Mouse (Mus musculus) cerebellum, postnatal 10 days (tissue): ENCODE measurements around the gene A630095N17Rik.

Source experiments
- DNase-seq, 2 experiments: peaks; one replicate each; pipeline ENCODE4 v3.0.0; 2021; ENCODE audit warnings: mixed read lengths in 2 of 2

The A630095N17Rik gene

DNA sequence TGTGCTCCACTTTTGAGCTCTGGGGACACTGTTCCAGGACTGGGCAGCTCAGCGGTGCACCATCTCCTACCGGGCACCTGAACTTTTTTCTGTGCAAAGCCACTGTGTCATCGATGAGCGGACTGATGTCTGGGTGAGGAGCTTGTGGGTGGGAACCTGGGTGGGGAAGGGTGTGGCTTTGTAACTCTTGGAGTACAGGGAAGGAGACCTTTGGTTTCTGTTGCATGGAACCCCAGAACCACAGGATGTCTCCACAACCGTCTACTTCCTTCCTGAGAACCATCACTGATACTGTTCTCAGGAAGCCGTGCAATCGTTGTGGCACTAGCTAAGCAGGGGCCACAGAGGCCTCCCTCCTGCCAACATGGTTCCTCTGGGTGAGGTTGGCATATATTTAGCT is 18.8 kb downstream of the A630095N17Rik start:
- DNase-seq = no peak

DNA sequence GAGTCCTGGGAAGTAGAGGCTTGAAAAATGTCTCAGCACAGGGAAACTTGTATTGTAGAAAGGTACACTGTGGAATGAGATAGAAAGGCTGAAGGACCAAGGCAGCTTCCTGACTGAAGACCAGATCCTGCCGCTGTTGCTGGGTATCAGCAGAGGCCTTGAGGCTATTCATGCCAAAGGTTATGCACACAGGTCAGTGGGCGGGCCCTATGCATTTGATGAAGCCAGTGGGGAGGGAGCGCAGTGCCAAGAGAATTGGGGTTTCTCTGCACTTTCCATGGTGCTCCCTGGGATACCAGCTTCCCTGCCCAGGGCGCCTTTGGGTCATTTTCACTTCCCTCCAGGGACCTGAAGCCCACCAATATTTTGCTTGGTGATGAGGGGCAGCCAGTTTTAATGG is 19.4 kb downstream of the A630095N17Rik start:
- DNase-seq = peak in 1 of 2 experiments; percentile 23

DNA sequence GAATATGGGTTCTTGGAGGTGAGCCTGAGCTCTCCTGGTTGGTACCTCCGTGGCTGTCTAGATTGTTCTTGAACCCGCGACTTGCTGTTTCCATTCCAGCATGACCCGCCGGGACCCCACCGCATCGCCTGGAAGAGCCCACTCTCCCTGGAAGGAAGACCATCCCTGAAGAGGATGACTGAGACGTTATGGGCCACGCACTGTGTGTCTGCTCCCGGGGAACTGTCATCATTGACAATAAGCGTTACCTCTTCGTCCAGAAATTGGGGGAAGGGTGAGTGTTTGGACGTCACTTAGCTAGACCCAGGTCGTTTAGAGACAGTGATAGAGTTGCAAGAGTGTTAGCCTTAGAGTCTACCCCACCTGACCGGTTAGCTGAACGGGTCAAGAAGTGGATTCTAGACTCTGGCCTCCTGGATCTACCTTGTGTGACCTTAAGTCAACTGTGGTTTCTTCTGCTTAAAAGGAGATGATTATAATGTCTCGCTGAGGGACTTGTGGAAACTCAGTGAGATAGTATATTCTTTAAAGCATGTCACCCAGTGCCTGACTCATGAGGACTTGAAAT is 20.7 kb downstream of the A630095N17Rik start:
- DNase-seq = no peak

DNA sequence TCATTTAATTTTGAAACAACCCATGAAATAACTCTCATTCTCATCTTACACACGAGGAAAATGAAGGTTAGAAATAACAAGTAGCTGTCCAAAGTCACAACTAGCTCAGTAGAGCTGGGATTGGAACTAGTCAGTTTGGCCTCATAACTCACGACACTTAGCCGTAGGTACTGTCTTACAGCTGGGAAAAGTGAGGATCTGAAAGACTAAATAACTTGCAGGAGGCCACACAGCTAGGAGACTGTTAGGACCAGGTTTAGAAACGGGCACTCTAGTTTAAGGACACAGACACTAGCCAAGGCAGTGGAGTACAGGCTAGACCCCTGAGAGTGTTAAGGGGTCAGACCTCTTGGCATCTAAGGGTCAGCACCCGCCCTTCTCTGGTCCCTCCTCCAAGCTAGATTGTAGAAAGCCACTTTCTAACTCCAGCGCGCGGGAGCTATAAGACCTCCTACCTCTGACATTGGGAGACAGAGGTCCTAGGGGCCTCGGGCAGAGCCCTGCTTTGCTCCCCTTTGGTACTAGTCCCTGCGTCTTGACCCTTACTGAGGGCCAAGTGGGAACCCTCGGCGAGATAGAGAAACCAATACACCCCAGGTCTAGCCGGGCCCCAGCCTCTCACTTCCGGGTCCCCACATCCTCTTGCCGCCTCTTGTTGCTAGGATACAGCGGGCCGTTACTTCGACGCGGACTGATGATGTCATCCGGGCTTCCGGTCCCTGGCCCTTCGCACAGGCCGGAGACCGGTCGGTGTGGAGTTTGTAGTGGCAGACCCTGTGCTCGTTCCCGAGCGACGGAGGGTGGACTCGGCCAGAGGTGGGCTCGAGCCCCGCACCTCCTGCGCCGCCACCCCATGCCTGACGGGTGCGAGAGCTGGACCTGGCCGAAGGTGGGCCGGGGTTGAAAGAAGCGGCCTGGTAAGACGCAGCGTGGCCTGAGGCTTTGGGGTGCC is 21.5 kb downstream of the A630095N17Rik start, which contains the start of the genes Glb1l and Stk16:
Glb1l (minus strand) TSS at position 678 of the 952 bp plus-strand sequence.
Stk16 (plus strand) TSS at position 703 of the 952 bp plus-strand sequence.
- peak; percentile 98 to 99 for DNase-seq

DNA sequence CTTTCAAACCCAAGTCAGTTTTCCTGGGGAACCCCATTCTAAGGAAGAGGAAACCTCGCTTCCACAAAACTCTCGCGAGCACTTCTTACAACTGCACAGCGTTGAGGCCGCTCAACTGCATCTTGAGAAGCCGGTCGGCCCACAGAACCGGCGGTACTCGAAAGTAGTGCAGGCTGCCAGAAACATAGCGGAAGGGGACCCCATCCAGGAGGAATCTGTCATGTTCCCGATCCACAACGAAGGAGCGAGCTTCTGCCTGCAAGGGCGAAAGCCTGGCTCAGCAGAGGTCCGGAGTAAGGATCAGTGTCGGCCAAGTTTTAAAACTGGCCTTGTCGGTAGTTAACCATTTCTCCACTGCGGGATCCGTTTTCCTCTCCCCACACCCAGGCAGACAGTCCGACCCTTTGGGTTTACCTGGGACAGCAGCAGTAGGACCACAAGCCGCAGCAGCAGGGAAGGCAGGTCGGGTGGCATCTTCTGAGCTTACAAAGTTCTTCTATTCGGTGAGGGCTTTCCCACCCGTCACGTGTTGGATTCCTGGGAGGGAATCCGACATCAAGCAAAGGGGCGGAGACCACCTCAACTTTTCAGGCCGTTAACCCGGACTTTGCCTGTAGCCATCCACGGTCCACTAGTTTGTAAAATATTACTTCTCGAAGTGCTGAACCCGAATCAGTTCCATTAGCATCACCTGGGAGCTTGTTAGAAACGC is 22.8 kb downstream of the A630095N17Rik start:
- no peak for DNase-seq

DNA sequence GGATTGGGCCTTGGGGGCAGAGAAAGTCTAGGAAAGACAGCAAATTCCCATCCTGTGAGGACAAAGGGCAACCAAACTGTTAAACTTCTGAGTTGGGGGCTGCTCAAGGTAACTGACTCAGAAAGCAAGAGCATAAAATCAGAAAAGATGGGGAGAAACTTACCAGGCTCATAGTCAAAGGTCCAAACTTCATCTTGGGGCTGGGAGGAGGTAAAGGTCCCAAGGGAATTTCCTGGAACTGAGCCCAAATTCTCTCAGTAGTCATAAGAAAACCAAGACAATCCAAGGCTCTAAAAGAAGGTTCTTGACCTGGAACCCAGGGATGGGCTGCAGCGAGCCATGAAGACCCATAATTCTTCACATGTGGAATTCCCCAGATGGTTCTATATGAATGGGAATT is 30.7 kb downstream of the A630095N17Rik start:
- DNase-seq = no peak

DNA sequence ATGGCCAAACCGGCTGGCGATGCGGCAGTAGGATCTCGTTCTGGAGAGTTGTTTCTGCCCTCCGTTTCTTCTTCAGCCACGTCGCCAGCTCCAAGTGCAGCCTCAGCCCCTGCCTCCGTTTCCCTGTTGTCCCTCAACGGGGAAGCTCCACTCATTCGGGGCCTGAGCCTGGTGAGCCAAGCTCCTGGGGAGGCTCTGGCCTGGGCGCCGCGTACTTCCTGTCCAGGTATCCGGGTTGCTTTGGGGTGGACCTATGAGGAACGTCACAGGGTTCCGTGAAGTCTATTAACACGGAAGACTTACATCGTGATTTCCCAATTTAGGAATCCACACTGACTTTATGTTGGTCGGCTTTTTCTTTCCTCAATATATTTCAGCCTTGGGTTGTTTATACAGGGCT is 39.5 kb downstream of the A630095N17Rik start:
- peak in 1 of 2 experiments; percentile 50 for DNase-seq

DNA sequence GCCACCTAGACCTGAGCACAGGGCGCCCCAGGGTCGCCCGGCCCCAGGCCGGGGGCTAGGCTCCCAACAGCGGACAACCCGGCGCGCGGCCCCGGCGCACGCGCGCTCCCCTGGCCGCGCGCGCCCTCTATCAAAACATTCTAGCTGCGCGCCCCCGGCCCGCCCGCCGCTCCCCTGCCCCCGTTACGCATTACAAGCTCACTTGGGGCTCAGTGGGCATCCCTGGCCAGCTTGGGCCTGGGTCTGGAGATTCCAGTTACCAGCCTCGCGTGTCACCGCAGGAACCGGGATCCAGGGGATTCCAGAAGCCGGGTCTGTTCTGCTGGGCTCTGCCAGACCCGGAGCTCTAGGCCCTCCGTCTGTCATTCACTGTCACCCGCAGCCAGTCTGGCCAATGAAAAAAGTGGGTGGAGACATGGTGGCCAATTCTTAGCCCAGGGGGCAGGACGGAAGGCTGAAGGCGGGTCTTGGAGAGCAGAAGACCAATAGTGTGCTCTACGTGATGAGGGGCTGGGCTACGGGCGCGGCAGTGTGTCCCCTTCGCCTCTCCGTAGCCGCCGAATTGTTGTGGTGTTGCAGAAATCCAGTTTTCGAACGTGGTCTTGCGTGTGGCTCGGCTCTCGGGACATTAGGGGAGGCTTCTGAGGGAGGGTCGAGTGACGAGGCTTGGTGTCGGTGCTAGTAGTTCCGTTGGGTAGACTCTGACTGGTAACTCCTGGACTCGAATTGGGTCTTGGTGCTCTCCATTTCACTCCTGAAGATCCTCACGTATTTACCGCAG is 40.1 kb downstream of the A630095N17Rik start, which contains the start of the genes Ankzf1 and Atg9a:
Ankzf1 (plus strand) TSS at position 530 of the 781 bp plus-strand sequence.
Atg9a (minus strand) TSS at position 575 of the 781 bp plus-strand sequence.
- DNase-seq = peak; percentile 93 to 96

DNA sequence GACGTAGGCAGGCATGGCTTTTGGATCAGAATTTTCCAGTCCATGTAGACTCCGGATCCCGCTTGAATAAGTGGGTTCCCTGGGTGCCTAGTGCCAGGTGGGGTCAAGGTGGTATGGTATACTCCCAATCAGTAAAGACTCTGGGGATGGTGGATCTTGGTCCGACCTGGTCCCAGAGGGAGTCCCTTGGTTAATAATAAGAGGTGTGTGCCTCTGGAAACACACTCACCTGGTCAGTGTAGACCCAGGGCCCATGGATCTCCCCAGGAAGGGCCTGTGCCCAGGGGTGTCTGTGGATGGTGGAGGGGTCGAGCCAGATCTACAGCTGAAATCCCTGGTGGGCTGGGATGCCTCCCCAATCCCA is 40.7 kb downstream of the A630095N17Rik start:
- no peak for DNase-seq

DNA sequence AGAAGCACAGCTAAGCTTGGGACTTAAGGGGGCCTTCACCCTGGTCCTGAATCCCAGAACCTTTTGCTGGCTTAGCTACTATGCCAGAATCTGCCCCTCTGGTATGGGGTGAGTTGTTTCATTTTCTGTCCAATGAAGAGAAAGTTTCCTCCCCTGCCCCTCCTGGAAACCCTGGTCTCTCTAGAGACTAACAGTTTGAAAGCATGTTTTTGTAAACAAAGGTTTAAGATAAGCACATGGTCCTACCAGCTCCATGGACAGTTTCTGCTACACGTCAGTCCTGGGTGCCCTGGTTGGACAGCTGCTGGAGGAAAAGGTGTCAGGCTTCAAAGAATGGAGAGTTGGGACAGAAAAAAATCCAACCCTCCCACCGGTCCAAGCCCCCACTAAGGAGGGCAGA is 41.3 kb downstream of the A630095N17Rik start:
- DNase-seq = no peak

DNA sequence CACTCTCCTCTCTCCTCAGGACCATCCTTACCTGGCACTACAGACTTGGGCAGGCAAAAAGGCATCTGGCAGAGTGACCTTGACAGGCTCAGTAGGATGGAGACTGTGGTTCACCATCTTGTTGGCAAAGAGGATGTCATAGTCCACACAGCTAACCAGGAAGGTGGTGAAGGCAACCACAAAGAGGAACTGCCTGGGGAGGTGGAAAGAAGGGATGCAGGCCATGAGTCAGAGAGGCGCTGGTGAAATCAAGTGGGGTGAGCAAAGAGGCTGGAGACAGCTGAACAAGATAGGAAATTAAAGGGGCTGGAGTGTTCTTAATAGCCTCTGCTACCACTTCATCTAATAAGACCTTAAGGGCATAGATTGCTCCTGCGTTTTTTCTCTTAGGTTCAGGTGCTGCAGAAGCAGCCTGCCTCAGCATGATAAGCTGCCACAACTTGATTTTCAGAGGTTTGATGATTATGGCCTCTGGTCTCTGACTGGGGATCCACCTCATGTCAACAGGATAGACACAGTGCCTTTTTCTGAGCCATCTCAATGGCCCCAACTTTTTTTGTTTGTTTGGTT is 43.9 kb downstream of the A630095N17Rik start:
- DNase-seq = no peak

DNA sequence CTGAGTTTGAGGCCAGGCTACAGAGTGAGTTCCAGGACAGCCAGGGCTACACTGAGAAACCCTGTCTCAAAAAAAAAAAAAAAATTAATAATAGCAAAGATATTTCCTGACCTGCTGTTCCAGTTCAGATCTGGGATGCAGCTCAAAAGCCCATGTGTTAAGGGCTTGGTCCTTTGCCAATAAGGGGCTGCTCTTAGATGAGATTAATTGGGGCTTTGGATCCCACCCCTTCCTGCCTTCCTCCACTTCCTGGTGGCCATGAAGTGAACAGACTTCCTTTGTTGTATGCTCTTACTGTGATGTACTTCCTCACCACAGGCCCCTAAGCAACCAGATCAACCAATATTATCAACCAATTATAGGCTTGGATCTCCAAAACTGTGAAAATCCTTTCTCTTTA is 44.8 kb downstream of the A630095N17Rik start:
- no peak for DNase-seq

DNA sequence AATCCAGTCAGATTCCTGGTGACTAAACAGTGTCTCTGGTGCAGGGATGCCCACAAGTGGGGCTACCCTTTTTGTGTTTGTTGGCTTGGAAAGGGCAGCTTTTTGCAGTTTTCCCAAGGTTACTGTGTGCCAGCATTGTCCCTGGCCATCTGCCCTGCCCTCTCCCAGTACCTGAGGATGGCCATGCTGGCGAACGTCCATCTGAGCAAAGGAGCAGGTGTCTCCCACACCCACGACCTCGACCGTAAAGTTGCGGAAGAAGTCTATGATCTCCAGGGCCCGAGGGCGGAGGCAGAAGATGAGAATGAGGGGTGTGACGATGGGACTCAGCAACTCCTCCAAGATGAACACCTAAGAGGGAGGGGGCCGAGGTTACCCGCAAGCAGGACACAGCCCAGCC is 46.4 kb downstream of the A630095N17Rik start:
- peak in 1 of 2 experiments; percentile 36 for DNase-seq

DNA sequence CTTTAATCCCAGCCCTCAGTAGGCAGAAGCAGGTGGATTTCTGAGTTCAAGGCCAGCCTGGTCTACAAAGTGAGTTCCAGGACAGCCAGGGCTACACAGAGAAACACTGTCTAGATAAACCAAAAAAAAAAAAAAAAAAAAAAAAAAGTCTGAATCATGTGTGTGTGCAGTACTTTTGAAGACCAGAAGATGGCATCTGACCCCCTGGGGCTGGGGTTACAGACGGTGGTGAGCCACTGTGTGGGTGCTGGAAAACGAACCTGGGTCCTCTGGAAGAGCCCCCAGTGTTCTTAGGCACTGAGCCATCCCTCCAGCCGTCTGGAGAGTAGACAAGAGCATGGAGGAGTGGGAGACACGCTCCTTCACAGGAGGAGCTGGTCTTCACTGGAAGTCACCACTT is 49.7 kb downstream of the A630095N17Rik start:
- peak in 1 of 2 experiments; percentile 42 for DNase-seq

DNA sequence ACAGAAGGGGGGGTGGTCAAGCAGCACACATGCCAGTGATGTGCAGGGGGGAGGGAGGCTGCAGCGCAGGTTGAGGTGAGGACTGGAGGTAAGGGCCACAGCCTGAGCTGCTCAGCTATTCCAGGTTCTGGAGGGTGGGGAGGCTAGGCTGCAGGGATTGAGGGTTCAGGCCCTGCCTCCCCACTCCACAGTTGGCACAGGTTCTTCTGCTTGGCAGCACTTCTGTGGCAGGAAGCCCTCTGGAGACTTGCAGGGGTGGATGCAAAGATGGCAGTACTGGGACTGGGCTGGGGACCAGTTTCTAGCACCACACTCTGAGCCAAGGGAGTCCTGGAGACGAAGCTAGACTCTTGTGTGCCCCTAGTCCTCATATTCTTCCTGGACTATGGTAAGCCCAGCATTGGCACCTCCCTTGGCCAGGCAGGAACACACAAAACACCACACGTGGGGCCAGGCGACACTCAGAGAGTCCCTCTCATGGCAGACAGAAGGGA is 50.5 kb downstream of the A630095N17Rik start:
- peak in 1 of 2 experiments; percentile 44 for DNase-seq

DNA sequence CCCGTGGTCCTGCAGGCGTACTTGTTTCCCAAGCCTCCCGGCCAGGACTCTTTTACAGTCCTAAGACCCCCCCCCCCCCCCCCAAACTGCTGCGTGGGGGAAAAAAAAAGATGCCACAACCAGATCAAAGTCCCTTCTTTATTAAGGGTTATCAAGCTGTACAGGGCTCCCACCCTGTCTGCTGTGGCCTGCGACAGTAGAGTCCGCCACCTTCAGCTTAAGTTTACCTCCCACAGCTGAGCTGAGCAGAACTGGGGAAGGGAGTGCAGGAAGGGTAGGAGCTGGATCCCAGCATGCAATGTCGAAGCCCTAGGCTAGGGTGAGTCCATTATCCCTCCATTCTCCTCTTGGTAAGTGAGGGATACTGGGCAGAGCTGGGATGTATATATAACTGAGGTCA is 51.2 kb downstream of the A630095N17Rik start:
- DNase-seq = no peak

DNA sequence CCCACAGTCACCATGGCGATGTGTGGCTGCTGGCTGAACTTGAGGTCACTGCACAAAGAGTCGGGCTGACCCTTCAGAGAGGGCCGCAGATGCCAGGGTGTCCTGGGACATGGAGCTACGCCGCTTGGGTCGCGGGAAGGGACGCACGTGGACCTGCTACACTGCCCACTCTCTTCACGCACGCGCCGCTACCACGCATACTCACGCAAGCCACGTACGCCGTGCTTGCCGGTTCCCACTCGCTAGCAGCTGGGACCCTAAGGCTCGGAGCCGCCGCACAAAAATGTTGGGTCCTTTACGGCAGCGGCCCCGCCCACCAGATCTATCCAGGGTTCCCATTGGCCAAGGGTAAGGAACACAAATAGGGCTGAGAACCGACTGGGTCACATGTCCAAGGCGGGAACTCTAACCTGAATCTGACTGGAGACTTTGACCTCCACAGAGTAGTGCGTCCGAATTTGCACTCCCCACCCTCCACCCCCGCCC is 51.8 kb downstream of the A630095N17Rik start, which contains the start of gene Abcb6:
Abcb6 (minus strand) TSS at position 288 of the 486 bp plus-strand sequence.
- peak; percentile 92 to 93 for DNase-seq

DNA sequence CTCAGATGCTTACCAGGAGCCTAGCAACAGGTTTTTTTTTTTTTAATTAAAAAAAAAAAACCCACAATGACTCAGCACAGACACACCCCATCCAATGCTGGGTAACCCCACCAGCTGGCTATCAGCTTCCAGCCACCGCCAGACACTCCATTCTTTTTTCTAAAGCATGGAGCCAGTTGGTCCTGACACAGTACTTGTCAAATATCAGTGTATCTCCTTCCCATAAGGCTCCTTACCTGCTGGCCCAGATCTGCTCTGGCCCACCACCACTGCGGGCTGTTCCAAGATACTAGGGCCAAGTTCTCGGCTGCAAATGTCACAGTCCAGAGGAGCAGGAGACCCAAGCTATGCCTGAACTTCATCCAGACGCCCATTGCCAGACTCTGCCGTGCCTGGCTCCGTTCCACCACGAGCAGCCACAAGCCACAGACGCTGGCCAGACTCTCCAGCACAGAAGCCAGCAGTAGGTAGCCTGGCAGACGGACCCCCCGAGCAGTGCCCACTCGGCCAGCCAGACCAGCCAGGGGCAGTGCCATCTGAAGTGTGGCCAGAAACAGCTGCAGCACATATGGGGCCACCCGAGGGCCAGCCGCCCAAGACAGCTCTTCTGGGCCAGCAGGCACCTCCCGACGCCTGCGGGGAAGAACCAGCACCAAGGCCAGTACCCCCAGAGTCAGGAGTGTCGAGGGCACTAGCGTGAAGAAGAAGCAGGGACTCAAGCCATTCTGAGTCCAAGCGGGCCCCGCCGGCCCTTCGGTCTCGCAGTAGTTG is 52.4 kb downstream of the A630095N17Rik start:
- peak; percentile 96 to 98 for DNase-seq
